Mouse (Mus musculus): ENCODE results near the gene Eif4a3.
"Not testable (repeated sequence)": the region's sequence is repeated elsewhere in the genome, so short reads cannot be mapped to it uniquely, and the experiment has no call there.

DNA sequence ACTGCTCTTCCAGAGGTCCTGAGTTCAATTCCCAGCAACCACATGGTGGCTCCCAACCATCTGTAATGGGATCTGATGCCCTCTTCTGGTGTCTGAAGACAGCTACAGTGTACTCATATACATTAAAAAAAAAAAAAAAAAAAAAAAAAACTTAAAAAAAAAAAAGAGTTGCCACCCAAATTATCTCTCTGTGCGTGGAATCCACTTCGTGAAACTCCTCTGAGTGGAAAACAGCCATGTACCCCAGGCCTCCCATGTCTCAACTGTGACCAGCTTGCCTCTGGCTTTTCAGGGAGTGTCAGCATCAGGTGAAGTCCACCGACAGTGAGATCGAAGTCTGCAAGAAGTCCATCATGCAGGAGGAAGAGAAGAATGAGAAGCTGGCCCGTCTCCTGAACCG, 54.3 kb downstream of the Eif4a3 start:
- TF ChIP-seq USF2 (IDR thresholded peaks at IDR 0.05; ENCODE audit: borderline replicate concordance in 1 of 2, insufficient read depth in 1 of 2, low read depth in 1 of 2, low read length in 2 of 2); USF1 (IDR thresholded peaks at IDR 0.05; ENCODE audit: low read depth, low read length); E2F4 (IDR thresholded peaks at IDR 0.05; ENCODE audit: borderline replicate concordance, low read depth, low read length); UBTF (IDR thresholded peaks at IDR 0.05; ENCODE audit: borderline replicate concordance, insufficient read depth, low read depth, low read length); MAZ (IDR thresholded peaks at IDR 0.05; ENCODE audit: low read depth, low read length); CHD2 (IDR thresholded peaks at IDR 0.05; ENCODE audit: low read length); MEF2A (IDR thresholded peaks at IDR 0.05; ENCODE audit: extremely low read depth, insufficient replicate concordance, low read depth, low read length, poor library complexity, severe bottlenecking); CTCF (IDR thresholded peaks at IDR 0.05 in 2 of 3, conservative IDR thresholded peaks at IDR 0.05 in 1 of 3; ENCODE audit: control insufficient read depth in 1 of 3, insufficient read depth in 1 of 3, low read depth in 2 of 3, low read length in 3 of 3, poor library complexity in 1 of 3, severe bottlenecking in 1 of 3); POLR2A (IDR thresholded peaks at IDR 0.05; ENCODE audit: control insufficient read depth in 1 of 2, insufficient read depth in 1 of 2, low read depth in 1 of 2, low read length in 2 of 2, poor library complexity in 1 of 2); BHLHE40 (IDR thresholded peaks at IDR 0.05; ENCODE audit: borderline replicate concordance, low read depth, low read length): not testable (repeated sequence)
